Mouse (Mus musculus): Measurements from ENCODE around the gene AB124611. TPM values are rescaled to one million over a fixed set of nuclear protein-coding genes. Genes with fewer than 3 reads are reported as not detected.
"Not testable (repeated sequence)": the region's sequence is repeated elsewhere in the genome, so short reads cannot be mapped to it uniquely, and the experiment has no call there.

Gene AB124611
- total RNA-seq, 2 experiments from 2014 or later: 0.28 to 0.37 TPM

DNA sequence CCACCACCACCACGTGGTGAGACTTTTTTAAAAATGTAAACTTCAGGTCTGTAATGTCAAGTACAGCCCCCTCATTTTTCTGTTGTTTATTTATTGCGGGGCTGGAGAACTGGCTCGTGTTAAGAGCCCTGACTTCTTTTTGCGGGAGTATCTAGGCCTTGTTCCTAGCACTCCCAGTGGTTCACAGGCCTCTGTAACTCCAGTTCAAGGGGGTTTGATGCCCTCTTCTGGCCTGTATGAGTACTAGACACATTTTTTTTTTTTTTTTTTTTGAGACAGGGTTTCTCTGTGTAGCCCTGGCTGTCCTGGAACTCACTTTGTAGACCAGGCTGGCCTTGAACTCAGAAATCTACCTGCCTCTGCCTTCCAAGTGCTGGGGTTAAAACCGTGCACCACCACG is 7.3 kb upstream of the AB124611 start:
- not testable (repeated sequence) for DNase-seq (ENCODE audit: low spot score in 2 of 2)

DNA sequence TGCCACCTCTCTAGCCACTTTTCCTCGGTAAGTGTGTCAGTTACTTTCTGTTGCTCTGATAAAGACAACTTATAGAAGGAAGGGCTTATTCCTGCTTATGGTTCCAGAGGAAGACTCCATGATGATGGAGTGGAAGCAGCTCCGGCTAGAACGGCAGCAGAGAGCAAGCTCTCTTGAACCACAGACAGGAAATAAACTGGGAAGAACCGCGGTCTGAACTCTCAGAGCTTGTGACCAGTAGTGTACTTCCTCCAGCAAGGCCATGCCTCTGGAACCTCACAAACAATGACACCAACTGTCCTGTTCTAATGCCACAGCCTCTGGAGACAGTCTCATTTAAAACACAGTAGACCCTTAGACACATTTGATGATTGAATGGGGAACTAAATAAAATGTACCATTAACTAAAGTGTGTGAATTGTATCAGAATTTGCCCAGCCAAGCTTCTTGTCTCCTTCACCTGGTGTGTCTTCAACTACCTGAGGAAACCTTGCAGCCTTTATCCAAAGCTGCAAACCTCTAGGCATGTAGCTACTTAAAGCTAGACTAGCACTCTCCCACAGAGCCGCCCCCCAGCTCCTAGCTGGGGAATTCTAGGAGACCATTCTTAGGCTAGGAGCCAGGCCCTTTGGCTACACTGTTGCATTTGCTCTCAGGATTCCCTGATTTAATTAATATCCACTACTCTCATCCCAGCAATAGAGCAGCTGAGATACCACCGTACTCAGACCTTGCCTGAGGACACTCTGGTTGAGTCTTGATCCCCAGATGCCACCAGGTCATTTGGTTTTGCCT is 637 bp upstream of the AB124611 start:
- DNase-seq (ENCODE audit: low spot score in 2 of 2): no peak

GRCm38 (mm10) chr9:21526634-21526944 is 613 bp downstream of the AB124611 start:
- DNase-seq (ENCODE audit: low spot score in 2 of 2): no peak

DNA sequence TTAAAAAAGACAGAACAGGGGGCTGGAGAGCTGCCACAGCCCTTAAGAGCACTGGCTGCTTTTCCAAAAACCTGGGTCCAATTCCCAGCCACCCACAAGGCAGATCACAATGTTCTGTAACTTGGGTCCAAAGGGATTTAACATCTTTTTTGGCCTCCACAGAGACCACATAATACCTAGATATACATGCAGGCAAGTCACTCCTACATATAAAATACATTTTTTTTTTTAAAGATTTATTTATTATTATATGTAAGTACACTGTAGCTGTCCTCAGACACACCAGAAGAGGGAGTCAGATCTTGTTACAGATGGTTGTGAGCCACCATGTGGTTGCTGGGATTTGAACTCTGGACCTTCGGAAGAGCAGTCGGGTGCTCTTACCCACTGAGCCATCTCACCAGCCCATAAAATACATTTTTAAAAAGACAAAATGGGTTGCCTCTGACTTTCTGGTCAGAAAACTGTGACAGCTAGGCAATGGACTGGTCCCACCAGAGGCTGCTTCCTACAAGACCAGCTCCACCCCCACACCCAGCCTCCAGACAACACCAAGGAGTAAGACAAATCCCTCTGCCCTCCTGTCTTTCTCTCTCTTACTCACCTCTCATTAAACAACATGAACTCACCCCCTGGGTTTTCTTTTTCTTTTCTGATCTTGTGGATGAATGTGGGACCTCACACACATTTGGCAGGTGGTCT is 1.3 kb downstream of the AB124611 start:
- DNase-seq (ENCODE audit: low spot score in 2 of 2): no peak

- no peak for DNase-seq (ENCODE audit: low spot score in 2 of 2)
These were observed 1.9 kb downstream of the AB124611 start for GRCm38 (mm10) chr9:21527917-21528324.

GRCm38 (mm10) chr9:21536501-21536900 is 10.5 kb downstream of the AB124611 start:
- no peak for DNase-seq (ENCODE audit: low spot score in 2 of 2)

DNA sequence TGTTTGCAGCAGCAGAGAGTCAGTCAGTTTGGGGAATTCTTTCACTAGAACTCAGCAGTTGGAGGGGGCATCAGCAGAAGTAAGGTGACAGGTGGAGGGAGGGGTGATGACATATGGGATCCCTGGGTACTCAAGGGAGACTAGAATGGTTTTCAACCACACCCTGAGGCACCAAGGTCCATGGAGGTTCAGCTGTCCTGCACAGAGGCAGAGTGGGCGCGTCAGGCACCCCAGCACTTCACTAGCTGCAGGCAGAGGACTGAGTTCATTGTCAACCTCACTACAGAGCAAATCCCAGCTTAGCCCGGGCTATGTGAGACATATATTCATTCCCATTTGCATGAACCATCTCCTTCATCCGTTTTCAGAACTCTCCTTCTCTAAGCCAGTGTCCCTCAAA is 11.0 kb downstream of the AB124611 start:
- no peak for DNase-seq (ENCODE audit: low spot score in 2 of 2)

GRCm38 (mm10) chr9:21539981-21540753 is 14.2 kb downstream of the AB124611 start:
- DNase-seq (ENCODE audit: low spot score in 2 of 2): no peak

DNA sequence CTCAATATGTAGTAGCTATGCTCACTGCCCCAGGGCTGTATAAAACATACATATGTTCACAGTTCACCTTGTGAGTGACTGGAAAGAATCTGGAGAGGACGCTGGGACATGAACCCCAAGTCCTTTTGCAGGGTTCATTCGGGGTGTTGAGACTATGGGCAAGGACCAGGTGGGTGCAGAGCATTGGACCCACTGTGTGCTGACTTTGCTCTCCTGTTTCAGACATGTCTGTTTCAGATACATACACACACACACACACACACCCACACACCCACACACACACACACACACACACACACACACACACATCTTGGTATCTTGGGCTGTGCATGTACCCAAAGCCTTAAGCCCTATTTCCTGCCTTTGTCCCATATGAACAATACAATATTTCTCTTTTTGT is 16.0 kb downstream of the AB124611 start:
- not testable (repeated sequence) for DNase-seq (ENCODE audit: low spot score in 2 of 2)

DNA sequence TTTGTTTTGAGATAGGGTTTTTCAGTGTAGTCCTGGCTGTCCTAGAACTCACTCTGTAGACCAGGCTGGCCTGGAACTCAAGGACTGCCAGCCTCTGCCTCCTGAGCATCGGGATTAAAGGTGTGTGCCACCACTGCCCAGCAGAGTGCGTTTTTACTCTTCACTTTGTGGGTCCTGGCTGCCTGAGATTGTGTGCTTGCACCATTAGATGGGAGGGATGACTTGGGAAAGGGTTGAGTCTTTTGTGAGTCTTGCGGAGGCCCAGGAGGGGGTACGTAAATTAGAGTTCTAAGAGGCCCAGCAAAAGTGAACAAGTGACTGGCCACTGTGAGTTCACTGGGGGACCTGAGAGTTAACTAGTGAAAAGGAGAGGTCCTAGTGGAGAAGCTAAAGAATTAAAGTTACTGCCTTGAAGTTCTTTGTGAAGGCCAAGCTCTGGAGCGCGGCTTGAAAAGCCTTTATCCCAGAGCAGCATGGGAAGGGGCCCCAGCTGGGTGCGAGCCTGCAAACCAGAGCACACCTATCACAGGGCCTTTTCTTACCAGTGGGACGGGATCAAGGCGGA is 19.5 kb downstream of the AB124611 start:
- DNase-seq (ENCODE audit: low spot score in 2 of 2): no peak

- peak; percentile 99 for DNase-seq (ENCODE audit: low spot score in 2 of 2)
These were observed 20.2 kb downstream of the AB124611 start for GRCm38 (mm10) chr9:21545916-21546788.

DNA sequence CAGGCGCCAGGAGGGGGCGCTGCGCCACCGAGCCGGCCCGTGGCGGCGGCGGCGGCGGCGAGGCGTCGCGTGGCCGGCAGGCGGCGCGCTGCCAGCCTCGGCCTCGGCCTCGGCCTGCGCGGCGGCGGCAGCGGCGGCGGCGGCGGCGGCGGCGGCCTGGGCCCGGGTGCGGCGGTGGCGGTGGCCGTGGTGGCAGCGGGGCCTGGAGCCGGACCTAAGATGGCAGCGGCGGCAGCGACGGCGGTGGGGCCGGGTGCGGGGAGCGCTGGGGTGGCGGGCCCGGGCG is 20.8 kb downstream of the AB124611 start, which contains the start of gene Carm1:
Gene Carm1, plus strand, starts transcription at position 106 of the 286 bp plus-strand sequence.
- no peak for DNase-seq (ENCODE audit: low spot score in 2 of 2)

GRCm38 (mm10) chr9:21547075-21547941 is 21.3 kb downstream of the AB124611 start:
- peak; percentile 57 to 66 for DNase-seq (ENCODE audit: low spot score in 2 of 2)

- DNase-seq (ENCODE audit: low spot score in 2 of 2): no peak
These were observed 25.1 kb downstream of the AB124611 start for GRCm38 (mm10) chr9:21551049-21551448.

- DNase-seq (ENCODE audit: low spot score in 2 of 2): no peak
These were observed 27.8 kb downstream of the AB124611 start for GRCm38 (mm10) chr9:21553607-21554273.

GRCm38 (mm10) chr9:21555198-21555742 is 29.3 kb downstream of the AB124611 start:
- no peak for DNase-seq (ENCODE audit: low spot score in 2 of 2)

DNA sequence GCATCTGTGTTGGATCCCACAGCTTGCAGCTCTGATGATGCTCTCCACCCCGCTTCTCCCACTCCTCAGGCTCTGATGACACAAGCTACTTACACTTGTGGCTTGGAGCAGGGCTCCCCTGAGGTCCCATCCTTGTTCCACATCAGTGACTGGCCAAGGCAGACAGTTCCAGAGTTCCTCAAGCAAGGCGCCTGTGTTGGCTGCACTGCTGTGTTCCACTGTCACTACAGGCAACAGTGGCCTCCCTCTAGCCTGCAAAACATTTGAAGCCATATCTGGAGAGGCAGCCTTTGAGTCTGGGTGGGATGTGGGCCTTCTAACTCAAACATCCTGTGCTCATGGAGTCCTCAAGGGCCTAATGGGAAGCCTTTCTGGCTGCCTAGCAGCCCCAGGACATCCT is 31.0 kb downstream of the AB124611 start:
- DNase-seq (ENCODE audit: low spot score in 2 of 2): no peak

- DNase-seq (ENCODE audit: low spot score in 2 of 2): no peak
These were observed 31.6 kb downstream of the AB124611 start for GRCm38 (mm10) chr9:21557556-21557955.

DNA sequence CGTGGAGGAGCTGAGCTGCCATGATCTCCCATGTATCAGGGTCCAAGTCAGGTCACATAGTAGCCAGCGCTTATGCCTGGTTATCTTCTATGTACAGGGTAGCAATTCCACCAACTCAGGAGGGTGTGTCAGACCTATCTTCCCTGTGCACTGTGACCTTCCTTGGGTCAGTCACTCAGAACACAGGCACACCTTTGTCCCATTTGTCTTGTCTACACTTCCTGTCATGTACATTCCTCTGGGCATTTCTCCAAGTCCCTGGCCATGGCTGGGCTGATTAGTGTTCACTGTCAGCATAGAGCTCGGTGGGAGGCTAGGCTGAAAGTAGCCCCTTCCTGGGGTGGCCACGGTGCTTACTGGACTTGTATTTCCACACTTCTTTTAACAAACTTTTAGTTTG is 32.4 kb downstream of the AB124611 start:
- DNase-seq (ENCODE audit: low spot score in 2 of 2): no peak

Data from left cerebral cortex, adult 18-20 months (tissue).